Mouse (Mus musculus) bone marrow, adult 2 months (tissue): ENCODE results near the gene Pip4k2a. TPM values are rescaled to one million over a fixed set of nuclear protein-coding genes. Genes with fewer than 3 reads are reported as not detected.

Experiments
- H3K27ac ChIP-seq: fragments of 200-500 bp; 2 replicates; pipeline ENCODE4 v1.5.1; 2012; ENCODE audit warnings: low read depth, mild to moderate bottlenecking, control low read depth, inconsistent platforms, low read length; ENCODE audit not compliant: control insufficient read depth, poor library complexity, insufficient read depth
- H3K4me1 ChIP-seq: fragments of 200-500 bp; 2 replicates; pipeline ENCODE4 v1.6.1; 2011; ENCODE audit warnings: low read length; ENCODE audit not compliant: control insufficient read depth, insufficient read depth
- H3K4me3 ChIP-seq: fragments of 200-500 bp; replicated peaks from 2 replicates; pipeline ENCODE3; 2011; ENCODE audit warnings: mild to moderate bottlenecking, low read depth, low read length, control low read depth; ENCODE audit not compliant: control insufficient read depth
- CTCF ChIP-seq: fragments of 200-500 bp; IDR thresholded peaks from 2 replicates; pipeline ENCODE4 v1.5.1; 2011; ENCODE audit warnings: low read length, control low read depth; ENCODE audit not compliant: control insufficient read depth, insufficient read depth
- POLR2A ChIP-seq: fragments of 200-500 bp; IDR thresholded peaks from 2 replicates; pipeline ENCODE4 v1.6.1; 2011; ENCODE audit warnings: low read depth, mild to moderate bottlenecking, control low read depth, low read length, borderline replicate concordance; ENCODE audit not compliant: control insufficient read depth
- WGBS: fragments of 180-500 bp; shearing (Covaris S2); methylation state at CpG from one replicate; pipeline ENCODE4 v1.1.7; 2018; 5-methylcytosine and 5-hydroxymethylcytosine counted together
- polyA plus RNA-seq: library from polyadenylated mRNA; stranded (reverse); fragments of >200 nt; gene quantifications from 2 replicates; pipeline ENCODE4 v1.2.4, GENCODE M21; 2011; ENCODE audit warnings: low replicate concordance; ENCODE audit not compliant: missing spikeins, insufficient read depth, insufficient read length

The Pip4k2a gene
- polyA plus RNA-seq, 1 experiment: 46.7 TPM

DNA sequence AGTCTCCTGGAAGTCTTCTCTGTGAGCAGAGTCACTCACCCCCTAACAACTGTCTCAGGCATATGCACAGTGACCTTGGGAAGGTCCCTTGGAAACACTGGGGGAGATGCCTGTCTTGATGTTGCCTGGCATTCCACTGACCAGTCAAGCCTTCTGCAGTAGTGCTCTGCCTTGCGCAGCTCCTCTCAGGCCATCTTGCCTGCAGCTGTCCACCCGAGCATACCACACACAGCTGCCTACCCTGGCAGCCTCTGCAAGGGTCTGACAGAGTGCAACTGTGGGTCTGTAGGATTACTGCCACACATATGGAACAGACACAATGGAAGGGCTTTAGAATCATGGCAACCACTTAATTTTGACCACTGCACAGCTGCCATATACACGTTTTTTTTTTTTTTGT, 32.8 kb downstream of the Pip4k2a start:
- Histone ChIP-seq H3K4me1 (peaks cover 11% of the 10 kb centered on the region), H3K27ac (no peak overlapping the region), H3K4me3 (no peak overlapping the region)
- 91% methylated on average over 3 of the region's 3 CpGs for WGBS
- no peak for TF ChIP-seq CTCF
- TF ChIP-seq POLR2A: no peak

DNA sequence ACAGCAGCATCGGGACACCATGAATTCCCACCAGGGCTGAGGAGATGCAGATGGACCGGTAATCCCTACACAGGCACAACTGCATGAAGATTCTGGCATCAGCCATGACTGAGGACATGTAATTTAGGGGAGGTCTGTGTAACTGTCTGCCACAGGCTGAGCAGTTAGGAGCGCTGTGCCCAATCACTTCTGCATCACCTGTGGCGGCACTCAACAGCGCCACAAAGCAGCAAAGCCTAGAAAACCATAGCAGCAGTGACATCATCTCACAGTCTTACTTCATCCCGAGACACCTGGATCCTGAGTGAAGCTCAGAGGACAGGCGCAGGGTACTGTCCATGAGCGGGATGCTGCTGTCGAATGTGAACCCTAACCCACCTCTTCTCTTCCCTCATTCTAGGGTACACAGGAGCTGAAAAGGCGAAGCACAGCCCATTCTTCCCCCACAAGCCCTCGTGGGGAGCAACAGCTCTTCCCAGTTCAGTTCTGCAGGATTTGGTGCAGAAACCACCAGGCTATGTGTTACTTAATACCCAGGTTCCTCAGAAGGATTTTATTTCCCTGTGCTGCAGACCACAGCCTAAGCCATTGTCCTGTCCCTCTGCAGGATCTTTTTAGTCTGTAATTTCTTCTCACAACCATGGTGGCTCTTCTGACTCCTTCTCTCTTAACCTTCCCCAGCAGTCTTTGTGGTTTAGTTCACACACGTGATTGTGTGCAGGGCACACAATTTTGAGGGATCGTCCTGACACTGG, 34.5 kb downstream of the Pip4k2a start:
- 55% methylated on average over 13 of the region's 13 CpGs for WGBS
- Histone ChIP-seq H3K4me1 (peaks cover 16% of the 10 kb centered on the region), H3K4me3 (no peak overlapping the region), H3K27ac (no peak overlapping the region)
- TF ChIP-seq CTCF (no peak), POLR2A (no peak)

DNA sequence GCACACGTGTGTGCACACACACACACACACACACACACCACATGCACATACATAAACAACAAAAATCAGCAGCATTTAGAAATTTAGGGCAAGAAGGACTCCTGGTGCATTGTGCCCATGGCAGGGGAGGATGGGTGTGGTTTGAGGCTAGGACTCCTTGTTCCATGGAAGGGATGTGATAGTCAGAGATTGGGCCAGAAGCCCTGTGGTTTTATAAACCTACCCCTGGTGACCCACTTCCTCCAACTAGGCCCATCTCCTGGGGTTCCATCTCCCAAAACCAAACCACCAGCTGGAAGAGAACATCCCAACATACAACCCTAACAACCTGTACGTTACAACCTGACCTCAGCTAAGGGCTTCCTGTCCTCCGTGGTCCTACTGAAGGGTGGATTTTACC, 35.4 kb downstream of the Pip4k2a start:
- Histone ChIP-seq H3K4me3 (no peak overlapping the region), H3K27ac (no peak overlapping the region), H3K4me1 (peaks cover 18% of the 10 kb centered on the region)
- WGBS: 23% methylated on average over 3 of the region's 3 CpGs
- no peak for TF ChIP-seq POLR2A
- TF ChIP-seq CTCF: no peak

DNA sequence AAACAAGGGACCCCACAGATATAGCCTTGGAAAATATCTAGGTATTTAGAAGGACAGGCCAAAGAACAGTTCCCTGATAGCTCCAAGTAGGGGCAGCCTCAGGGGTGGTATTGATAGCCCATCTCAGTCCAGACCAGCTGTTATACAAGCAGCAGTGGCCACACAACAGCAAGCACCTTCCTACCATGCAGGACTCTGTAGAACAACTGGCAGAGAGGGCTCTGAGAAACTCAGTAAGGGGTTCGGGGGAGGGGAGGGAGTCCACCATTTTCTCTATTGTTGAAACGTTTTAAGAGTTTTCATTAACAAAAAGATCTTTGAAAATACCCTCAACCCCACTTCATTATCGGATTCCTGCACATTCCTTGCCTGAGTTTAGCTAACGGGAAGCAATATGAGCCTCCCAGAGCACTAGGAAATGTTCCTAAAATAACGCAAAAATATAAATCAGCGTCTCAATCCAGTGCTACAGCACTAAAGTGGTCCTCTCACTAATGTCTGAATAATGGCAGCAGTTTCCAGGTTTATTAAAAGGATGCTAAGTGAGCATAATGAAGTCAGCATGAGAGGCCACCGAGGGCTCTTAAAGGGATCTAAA, 37.5 kb downstream of the Pip4k2a start:
- Histone ChIP-seq H3K4me1 (peaks cover 25% of the 10 kb centered on the region), H3K4me3 (no peak overlapping the region), H3K27ac (no peak overlapping the region)
- TF ChIP-seq CTCF (no peak), POLR2A (no peak)
- 83% methylated on average over 7 of the region's 7 CpGs for WGBS

- no peak for TF ChIP-seq POLR2A
- TF ChIP-seq CTCF: no peak
- H3K4me1 ChIP-seq: peaks cover 25% of the 10 kb centered on the region
- WGBS: 67% methylated on average over 5 of the region's 5 CpGs
- no peak overlapping the region for H3K4me3 ChIP-seq
- no peak overlapping the region for H3K27ac ChIP-seq
Measured at GRCm38 (mm10) chr2:18959558-18959957, 38.4 kb downstream of the Pip4k2a start.

DNA sequence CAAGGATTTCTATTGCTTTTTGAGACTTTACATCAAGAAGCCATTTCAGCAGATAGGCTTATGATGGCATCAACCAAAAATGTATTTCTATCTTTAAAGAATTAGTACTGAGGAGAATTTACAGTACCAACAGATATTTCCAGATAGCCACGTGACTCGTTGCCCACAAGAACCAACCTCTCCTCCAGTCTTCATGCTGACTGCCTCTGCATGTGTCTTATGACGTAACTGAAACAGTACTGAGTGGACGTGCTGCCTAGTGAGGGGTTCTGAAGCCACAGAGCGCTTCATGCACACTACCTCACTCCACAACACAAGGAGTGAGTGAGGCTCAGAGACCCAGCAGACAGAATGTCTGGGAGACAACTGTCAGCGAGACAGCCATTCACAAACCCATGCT, 38.9 kb downstream of the Pip4k2a start:
- Histone ChIP-seq H3K4me1 (peaks cover 25% of the 10 kb centered on the region), H3K4me3 (no peak overlapping the region)

GRCm38 (mm10) chr2:18958501-18958900, 39.4 kb downstream of the Pip4k2a start:
- no peak for TF ChIP-seq CTCF
- TF ChIP-seq POLR2A: no peak
- H3K4me1 ChIP-seq: peaks cover 25% of the 10 kb centered on the region
- H3K27ac ChIP-seq: no peak overlapping the region
- 40% methylated on average over 5 of the region's 5 CpGs for WGBS
- H3K4me3 ChIP-seq: no peak overlapping the region

More for the DNA sequence above, 38.9 kb downstream of the Pip4k2a start:
- TF ChIP-seq CTCF (no peak), POLR2A (no peak)
- 27% methylated on average over 6 of the region's 6 CpGs for WGBS
- no peak overlapping the region for H3K27ac ChIP-seq

GRCm38 (mm10) chr2:18958044-18958443, 39.9 kb downstream of the Pip4k2a start:
- 80% methylated on average over 9 of the region's 9 CpGs for WGBS
- no peak overlapping the region for H3K27ac ChIP-seq
- H3K4me3 ChIP-seq: no peak overlapping the region
- H3K4me1 ChIP-seq: peaks cover 21% of the 10 kb centered on the region
- no peak for TF ChIP-seq POLR2A
